8 mouse cellular contexts compared by ENCODE assay signal in the genomic region with DNA sequence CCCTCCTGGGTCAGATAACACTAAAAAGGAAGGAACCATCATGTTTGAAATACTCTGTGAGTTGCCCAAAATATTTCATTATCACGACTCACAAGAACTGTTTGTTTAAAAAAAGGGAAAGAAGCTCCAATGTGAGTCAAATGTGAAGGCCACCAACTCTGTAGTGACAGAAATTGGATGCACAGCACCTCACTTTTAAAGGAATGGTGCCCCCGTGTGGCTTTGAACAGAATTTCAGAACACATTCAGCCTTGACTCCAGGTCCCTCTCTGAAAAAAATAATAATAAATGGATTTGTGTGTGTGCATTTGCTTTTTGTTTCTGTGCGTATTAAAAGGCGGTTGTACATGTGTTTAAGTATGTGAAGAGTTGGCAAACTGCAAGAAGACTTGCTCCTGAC.
DNase-seq lines count a peak whose midpoint lies in the region; TF ChIP-seq lines count a peak whose summit lies in the region.

No protein-coding gene starts in this region.

- peak; percentile 84 for TF ChIP-seq CTCF in heart, adult 2 months (IDR thresholded peaks at IDR 0.05)

- H3K4me3 ChIP-seq in heart, adult 2 months, result no peak overlapping the region

- peak; percentile 56 to 73 for DNase-seq in heart, adult 2 months
- DNase-seq in heart, postnatal 25 days (ENCODE audit: low spot score), result no peak
- peak; percentile 51 for DNase-seq in MEL-GATA-1-ER (ENCODE audit: extremely low read depth, low read depth)
- peak; percentile 73 for DNase-seq in cerebellum, adult 9-11 months
- peak; percentile 26 to 31 for DNase-seq in gastrocnemius, adult 8-10 months (ENCODE audit: low spot score in 2 of 2)
- DNase-seq in kidney, postnatal 36 days, result peak; percentile 45 to 85
- peak; percentile 48 to 64 for DNase-seq in lung, adult 18-20 months
- DNase-seq in right cerebral cortex, adult 18-20 months, result peak; percentile 60

- H3K36me3 ChIP-seq in heart, adult 2 months (ENCODE audit: control insufficient read depth, insufficient read depth, low read length), result no peaks in the 10 kb centered on the region

- no peak overlapping the region for H3K9ac ChIP-seq in heart, adult 2 months (ENCODE audit: low read depth, low read length)

- no peaks in the 10 kb centered on the region for H3K79me2 ChIP-seq in heart, adult 2 months (replicated peaks; ENCODE audit: control insufficient read depth, insufficient read depth, low read length)

- intact Hi-C loops in heart, adult 2 months (cut with DNase I), result loop anchor here (1.0 to 2.0 kb wide), 2 partner anchors 303 to 343 kb away; no protein-coding TSS in a partner anchor
- intact Hi-C loops in heart, postnatal 25 days (cut with DNase I), result loop anchor here (1.0 to 5.0 kb wide), 2 partner anchors 343 to 383 kb away; no protein-coding TSS in a partner anchor

- TF ChIP-seq POLR2A in heart, adult 2 months (IDR thresholded peaks at IDR 0.05; ENCODE audit: insufficient read depth, low read depth, low read length), result no peak

- no peak overlapping the region for H3K27ac ChIP-seq in heart, adult 2 months

- WGBS in heart, adult 2 months, result 10% methylated on average over 4 of the region's 4 CpGs

- no peaks in the 10 kb centered on the region for H3K27me3 ChIP-seq in heart, adult 2 months (ENCODE audit: control insufficient read depth, insufficient read depth, low read length)

- TF ChIP-seq EP300 in heart, adult 2 months (IDR thresholded peaks at IDR 0.05; ENCODE audit: insufficient read depth, low read depth, low read length), result no peak

- H3K4me1 ChIP-seq in heart, adult 2 months (ENCODE audit: control insufficient read depth, insufficient read depth, low read length), result no peaks in the 10 kb centered on the region
